Mouse (Mus musculus) gonadal fat pad, adult 2 months (tissue): ENCODE measurements around the gene Cux2. TPM values are rescaled to one million over a fixed set of nuclear protein-coding genes. Genes with fewer than 3 reads are reported as not detected.

Source experiments
- DNase-seq: peaks from one replicate; pipeline ENCODE4 v3.0.0-alpha.2; 2012; ENCODE audit warnings: low read depth
- polyA plus RNA-seq: library from polyadenylated mRNA; depleted of rRNA; stranded (reverse); fragments of >200 nt; gene quantifications from 2 replicates; pipeline ENCODE4 v1.2.3, GENCODE M21; 2012

Gene Cux2
- polyA plus RNA-seq, 1 experiment, result 2.5 TPM

GRCm38 (mm10) chr5:122059060-122060017 is 9.4 kb upstream of the Cux2 start:
- no peak for DNase-seq

- DNase-seq, result no peak
Measured at GRCm38 (mm10) chr5:122057622-122058021, 7.7 kb upstream of the Cux2 start.

GRCm38 (mm10) chr5:122056557-122056956 is 6.7 kb upstream of the Cux2 start:
- DNase-seq, result no peak

GRCm38 (mm10) chr5:122054130-122054843 is 4.4 kb upstream of the Cux2 start:
- DNase-seq, result no peak

GRCm38 (mm10) chr5:122053587-122053986 is 3.7 kb upstream of the Cux2 start:
- DNase-seq, result no peak

- no peak for DNase-seq
Measured at GRCm38 (mm10) chr5:122050832-122051105, 867 bp upstream of the Cux2 start.

- DNase-seq, result no peak
Measured at GRCm38 (mm10) chr5:122049664-122050016, 262 bp downstream of the Cux2 start.

GRCm38 (mm10) chr5:122048686-122049663 is 927 bp downstream of the Cux2 start:
- no peak for DNase-seq

- no peak for DNase-seq
Measured at GRCm38 (mm10) chr5:122048252-122048651, 1.6 kb downstream of the Cux2 start.

- DNase-seq, result no peak
Measured at GRCm38 (mm10) chr5:122047791-122048190, 2.1 kb downstream of the Cux2 start.

GRCm38 (mm10) chr5:122043567-122043966 is 6.3 kb downstream of the Cux2 start:
- no peak for DNase-seq

- DNase-seq, result no peak
Measured at GRCm38 (mm10) chr5:122035278-122035677, 14.6 kb downstream of the Cux2 start.

- no peak for DNase-seq
Measured at GRCm38 (mm10) chr5:122033167-122033478, 16.8 kb downstream of the Cux2 start.

- DNase-seq, result no peak
Measured at GRCm38 (mm10) chr5:122032471-122033166, 17.3 kb downstream of the Cux2 start.

- DNase-seq, result no peak
Measured at GRCm38 (mm10) chr5:122031146-122031545, 18.8 kb downstream of the Cux2 start.

GRCm38 (mm10) chr5:122030640-122031039 is 19.3 kb downstream of the Cux2 start:
- no peak for DNase-seq

GRCm38 (mm10) chr5:122026771-122027170 is 23.1 kb downstream of the Cux2 start:
- no peak for DNase-seq

- DNase-seq, result no peak
Measured at GRCm38 (mm10) chr5:122026284-122026683, 23.6 kb downstream of the Cux2 start.

- DNase-seq, result no peak
Measured at GRCm38 (mm10) chr5:122025117-122025516, 24.8 kb downstream of the Cux2 start.

- DNase-seq, result no peak
Measured at GRCm38 (mm10) chr5:122019288-122019687, 30.6 kb downstream of the Cux2 start.

- DNase-seq, result no peak
Measured at GRCm38 (mm10) chr5:122017778-122018177, 32.1 kb downstream of the Cux2 start.

GRCm38 (mm10) chr5:122017269-122017668 is 32.6 kb downstream of the Cux2 start:
- no peak for DNase-seq
